Mouse (Mus musculus): ENCODE results near the gene Foxe1. TPM values are rescaled to one million over a fixed set of nuclear protein-coding genes. Genes with fewer than 3 reads are reported as not detected.

Foxe1 gene
- polyA plus RNA-seq, 1 experiment = 0.04 TPM

DNA sequence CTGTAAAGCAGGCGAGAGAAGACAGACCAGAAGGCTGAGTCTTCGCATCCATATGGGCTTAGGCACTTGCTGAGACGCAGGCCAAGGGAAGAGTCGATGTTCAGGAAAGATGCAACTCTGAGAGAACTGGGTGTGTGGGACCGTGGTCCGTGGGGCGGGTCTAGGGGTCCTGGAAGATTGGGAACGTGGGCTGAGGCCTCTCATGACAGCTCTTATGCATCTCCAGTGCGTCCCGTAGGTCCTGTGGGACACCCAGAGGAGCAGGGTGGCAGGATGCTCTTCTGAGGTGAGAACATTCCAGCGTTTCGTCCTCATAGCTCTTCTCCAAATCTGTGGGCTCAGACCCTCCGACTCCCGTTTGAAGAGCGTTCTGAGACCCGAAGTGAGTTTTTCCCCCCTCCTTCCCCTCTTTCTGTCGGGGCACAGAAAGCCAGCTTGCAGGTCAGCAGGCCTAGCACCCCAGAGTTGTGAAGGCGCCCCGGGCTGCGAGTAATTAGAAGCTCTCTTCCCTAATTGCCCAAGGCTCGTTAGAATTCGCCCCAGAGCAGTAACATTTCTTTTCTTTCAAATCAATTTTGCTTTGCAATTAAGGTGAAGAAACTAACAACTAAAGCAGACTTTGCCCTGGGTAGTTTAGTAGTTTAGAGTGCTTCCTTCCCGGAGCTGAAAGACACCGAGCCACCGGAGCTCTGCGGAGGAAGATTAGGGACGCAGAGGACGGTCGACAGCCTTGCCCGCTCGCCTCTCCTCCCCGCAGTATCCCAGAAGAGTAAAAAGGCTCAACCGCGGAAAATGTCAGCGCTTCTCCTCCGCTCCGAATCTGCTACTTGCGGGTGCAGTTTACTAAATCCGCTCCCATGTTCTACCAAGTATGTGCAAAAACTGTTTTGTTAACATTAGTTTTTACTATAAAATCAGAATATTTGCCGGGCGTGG, 4.4 kb downstream of the Foxe1 start:
- H3K27me3 ChIP-seq (ENCODE audit: control insufficient read depth, insufficient read depth, low read length) = peaks cover 2% of the 10 kb centered on the region; the same call in 1 of the 2 replicates
- H3K27ac ChIP-seq (ENCODE audit: control insufficient read depth, insufficient read depth, low read depth, low read length) = no peak overlapping the region
- H3K4me1 ChIP-seq (ENCODE audit: control insufficient read depth, insufficient read depth, low read length) = peaks cover 7% of the 10 kb centered on the region; the same call in 1 of the 2 replicates
- no peak overlapping the region for H3K4me3 ChIP-seq (ENCODE audit: control insufficient read depth, low read depth, low read length)
- no peaks in the 10 kb centered on the region for H3K36me3 ChIP-seq (ENCODE audit: control insufficient read depth, insufficient read depth, low read length)
- TF ChIP-seq CTCF (IDR thresholded peaks at IDR 0.05; ENCODE audit: control insufficient read depth, insufficient read depth, insufficient replicate concordance, low read depth, low read length) (no peak), POLR2A (IDR thresholded peaks at IDR 0.05; ENCODE audit: control insufficient read depth, low read depth, low read length) (no peak)

DNA sequence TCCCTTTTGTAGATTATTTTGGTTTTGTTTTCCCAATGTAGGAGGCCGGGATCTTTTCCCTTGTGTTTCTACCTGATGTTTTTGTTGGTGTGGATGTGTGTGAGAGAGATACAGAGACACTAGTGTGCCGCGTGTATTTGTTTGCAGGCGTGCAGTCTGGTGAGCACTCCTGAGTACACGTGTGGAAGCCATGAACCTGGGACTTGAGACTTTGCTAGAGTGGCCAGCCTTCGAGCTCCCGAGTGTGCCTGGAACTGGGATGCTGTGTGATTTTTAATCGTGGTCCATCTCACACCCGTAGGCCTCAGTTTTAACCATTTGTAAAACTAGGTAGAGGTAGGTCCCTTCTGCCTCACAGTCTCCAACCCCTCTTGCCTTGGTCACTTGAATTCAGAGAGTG, 5.5 kb downstream of the Foxe1 start:
- H3K4me1 ChIP-seq (ENCODE audit: control insufficient read depth, insufficient read depth, low read length) = no peaks in the 10 kb centered on the region; the same call in 1 of the 2 replicates
- H3K36me3 ChIP-seq (ENCODE audit: control insufficient read depth, insufficient read depth, low read length) = no peaks in the 10 kb centered on the region
- no peak overlapping the region for H3K4me3 ChIP-seq (ENCODE audit: control insufficient read depth, low read depth, low read length)
- TF ChIP-seq CTCF (IDR thresholded peaks at IDR 0.05; ENCODE audit: control insufficient read depth, insufficient read depth, insufficient replicate concordance, low read depth, low read length) (no peak), POLR2A (IDR thresholded peaks at IDR 0.05; ENCODE audit: control insufficient read depth, low read depth, low read length) (no peak)
- H3K27ac ChIP-seq (ENCODE audit: control insufficient read depth, insufficient read depth, low read depth, low read length) = no peak overlapping the region
- peaks cover 2% of the 10 kb centered on the region; the same call in 1 of the 2 replicates for H3K27me3 ChIP-seq (ENCODE audit: control insufficient read depth, insufficient read depth, low read length)

DNA sequence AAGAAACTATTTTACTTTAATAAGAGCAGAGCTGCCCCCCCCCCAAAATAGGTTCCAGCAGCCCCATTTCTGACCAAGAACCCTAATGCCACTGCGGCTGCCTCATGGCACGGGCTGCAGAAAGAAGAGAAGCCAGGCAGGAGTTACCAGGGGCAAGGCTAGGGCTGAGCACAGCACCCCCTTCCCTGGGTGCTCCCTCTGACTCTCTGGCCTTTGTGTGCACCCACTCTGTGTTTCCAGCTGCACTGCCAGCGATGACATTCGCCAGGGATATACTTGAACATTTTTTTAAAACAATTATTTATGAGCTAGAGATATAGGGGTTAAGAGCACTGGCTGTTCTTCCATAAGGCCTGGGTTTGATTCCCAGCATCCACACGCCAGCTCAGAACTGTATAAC, 6.1 kb downstream of the Foxe1 start:
- no peak for TF ChIP-seq POLR2A (IDR thresholded peaks at IDR 0.05; ENCODE audit: control insufficient read depth, low read depth, low read length)
- TF ChIP-seq CTCF (IDR thresholded peaks at IDR 0.05; ENCODE audit: control insufficient read depth, insufficient read depth, insufficient replicate concordance, low read depth, low read length) = no peak

DNA sequence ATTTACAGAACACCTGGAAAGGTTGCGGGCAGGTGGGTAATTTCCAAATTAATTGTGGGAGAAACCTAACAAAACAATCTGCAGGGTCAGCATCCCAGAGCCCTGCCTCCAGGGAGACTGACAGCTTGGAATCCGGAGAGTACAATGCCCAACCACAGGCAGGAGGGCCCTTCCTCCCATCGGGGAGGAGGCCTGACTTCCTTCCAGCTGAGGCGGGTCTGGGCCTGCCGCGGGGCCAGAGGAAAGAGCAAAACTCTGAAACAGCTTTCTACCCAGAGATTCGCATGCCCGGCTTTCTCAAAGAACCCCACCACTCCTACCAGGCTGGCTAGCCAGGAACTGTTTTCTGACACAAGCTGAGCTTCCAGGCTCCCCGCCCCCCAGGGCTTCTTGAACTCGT, 9.6 kb downstream of the Foxe1 start:
- TF ChIP-seq POLR2A (IDR thresholded peaks at IDR 0.05; ENCODE audit: control insufficient read depth, low read depth, low read length) = no peak
- TF ChIP-seq CTCF (IDR thresholded peaks at IDR 0.05; ENCODE audit: control insufficient read depth, insufficient read depth, insufficient replicate concordance, low read depth, low read length) = no peak
- Histone ChIP-seq H3K4me1 (ENCODE audit: control insufficient read depth, insufficient read depth, low read length) (no peaks in the 10 kb centered on the region; the same call in 1 of the 2 replicates), H3K27ac (ENCODE audit: control insufficient read depth, insufficient read depth, low read depth, low read length) (no peak overlapping the region), H3K36me3 (ENCODE audit: control insufficient read depth, insufficient read depth, low read length) (no peaks in the 10 kb centered on the region), H3K4me3 (ENCODE audit: control insufficient read depth, low read depth, low read length) (no peak overlapping the region), H3K27me3 (ENCODE audit: control insufficient read depth, insufficient read depth, low read length) (no peaks in the 10 kb centered on the region)

More for the DNA sequence above, 6.1 kb downstream of the Foxe1 start:
- H3K4me1 ChIP-seq (ENCODE audit: control insufficient read depth, insufficient read depth, low read length) = no peaks in the 10 kb centered on the region; the same call in 1 of the 2 replicates
- no peak overlapping the region for H3K27ac ChIP-seq (ENCODE audit: control insufficient read depth, insufficient read depth, low read depth, low read length)
- H3K27me3 ChIP-seq (ENCODE audit: control insufficient read depth, insufficient read depth, low read length) = peaks cover 2% of the 10 kb centered on the region; the same call in 1 of the 2 replicates
- H3K36me3 ChIP-seq (ENCODE audit: control insufficient read depth, insufficient read depth, low read length) = no peaks in the 10 kb centered on the region
- no peak overlapping the region for H3K4me3 ChIP-seq (ENCODE audit: control insufficient read depth, low read depth, low read length)

DNA sequence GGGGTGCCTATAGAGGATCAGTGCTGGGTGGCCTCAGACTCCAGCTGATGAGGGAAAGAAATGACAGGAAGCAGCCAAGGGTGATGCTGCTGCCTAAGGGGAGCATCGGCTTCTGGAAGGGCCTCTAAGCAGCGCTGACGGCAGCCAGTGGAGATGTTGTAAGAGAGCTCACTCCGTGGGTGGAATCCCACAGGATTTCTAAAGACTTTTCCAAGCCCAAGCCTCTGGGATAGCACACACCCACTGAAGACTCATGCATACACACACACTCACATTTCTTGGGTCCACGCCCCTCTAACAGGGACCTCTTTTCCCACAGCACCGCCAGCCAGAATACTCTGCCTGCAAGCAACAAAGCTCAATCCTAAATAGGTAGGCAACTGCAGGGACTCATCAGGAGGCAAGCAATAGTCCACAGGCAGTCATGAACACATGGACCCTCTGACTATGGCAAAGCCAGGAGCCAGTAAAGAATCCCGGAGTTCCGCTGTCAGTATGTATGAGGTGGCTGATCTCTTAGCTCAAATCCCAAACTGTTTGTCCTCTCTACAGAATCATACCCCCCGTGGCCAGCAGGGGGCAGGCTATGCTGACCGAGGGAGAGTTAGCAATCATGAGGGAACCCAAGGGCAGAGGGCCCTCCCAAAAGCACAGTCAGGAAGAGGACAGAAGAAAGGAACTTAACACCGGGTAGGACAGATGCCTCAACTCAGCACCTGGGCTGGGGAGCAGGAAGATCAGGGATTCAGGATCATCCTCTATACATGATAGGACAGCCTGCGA, 13.1 kb downstream of the Foxe1 start:
- TF ChIP-seq CTCF (IDR thresholded peaks at IDR 0.05; ENCODE audit: control insufficient read depth, insufficient read depth, insufficient replicate concordance, low read depth, low read length) (peak; percentile 85), POLR2A (IDR thresholded peaks at IDR 0.05; ENCODE audit: control insufficient read depth, low read depth, low read length) (no peak)
- Histone ChIP-seq H3K4me3 (ENCODE audit: control insufficient read depth, low read depth, low read length) (no peak overlapping the region), H3K27ac (ENCODE audit: control insufficient read depth, insufficient read depth, low read depth, low read length) (no peak overlapping the region), H3K27me3 (ENCODE audit: control insufficient read depth, insufficient read depth, low read length) (no peaks in the 10 kb centered on the region), H3K4me1 (ENCODE audit: control insufficient read depth, insufficient read depth, low read length) (no peaks in the 10 kb centered on the region; the same call in 1 of the 2 replicates), H3K36me3 (ENCODE audit: control insufficient read depth, insufficient read depth, low read length) (no peaks in the 10 kb centered on the region)

DNA sequence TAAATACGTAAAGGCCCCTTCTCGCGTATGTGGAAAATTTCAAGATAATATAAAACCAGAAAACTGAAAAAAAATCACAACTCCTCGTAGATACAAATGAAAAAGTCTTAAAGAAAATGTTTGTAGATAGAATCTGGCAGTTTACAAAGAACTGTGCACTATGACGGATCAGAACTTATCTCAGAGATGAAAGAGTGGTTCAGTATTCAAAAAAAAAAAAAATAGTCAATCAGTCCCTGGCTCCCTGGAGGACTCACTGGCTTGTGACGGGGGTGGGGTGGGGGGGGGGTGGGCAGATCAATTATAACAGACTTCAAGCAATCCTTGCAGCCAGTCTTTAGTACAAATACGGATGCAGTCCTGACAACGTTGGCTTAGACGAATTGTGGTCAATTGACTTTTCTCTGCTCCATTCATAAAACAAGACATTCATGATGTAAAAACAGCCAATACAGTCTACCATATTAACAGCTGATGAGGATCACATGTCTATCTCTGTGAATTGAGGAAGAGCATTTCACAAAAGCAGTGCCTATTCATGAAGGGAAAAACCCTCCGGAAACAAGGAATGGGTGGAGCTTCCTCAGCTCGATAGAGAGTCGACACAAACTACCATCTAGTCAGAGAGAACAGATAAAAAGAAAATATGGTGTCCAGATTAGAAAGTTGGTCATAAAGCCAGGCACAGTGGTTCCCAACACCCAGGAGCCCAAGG, 16.3 kb downstream of the Foxe1 start:
- Histone ChIP-seq H3K27me3 (ENCODE audit: control insufficient read depth, insufficient read depth, low read length) (no peaks in the 10 kb centered on the region), H3K4me3 (ENCODE audit: control insufficient read depth, low read depth, low read length) (no peak overlapping the region), H3K27ac (ENCODE audit: control insufficient read depth, insufficient read depth, low read depth, low read length) (no peak overlapping the region), H3K36me3 (ENCODE audit: control insufficient read depth, insufficient read depth, low read length) (no peaks in the 10 kb centered on the region), H3K4me1 (ENCODE audit: control insufficient read depth, insufficient read depth, low read length) (no peaks in the 10 kb centered on the region)
- TF ChIP-seq POLR2A (IDR thresholded peaks at IDR 0.05; ENCODE audit: control insufficient read depth, low read depth, low read length) (no peak), CTCF (IDR thresholded peaks at IDR 0.05; ENCODE audit: control insufficient read depth, insufficient read depth, insufficient replicate concordance, low read depth, low read length) (no peak)
